Mouse (Mus musculus) R1 (cell line): Measurements from ENCODE around the gene Pcnx2.

Experiments used
- DNase-seq: peaks from one replicate; pipeline ENCODE4 v3.0.0-alpha.2; 2018; ENCODE audit warnings: low read depth, low spot score

The Pcnx2 gene

GRCm38 (mm10) chr8:125898899-125899298 is 782 bp upstream of the Pcnx2 start:
- DNase-seq, result peak; percentile 69

GRCm38 (mm10) chr8:125897388-125897787 is 729 bp downstream of the Pcnx2 start:
- no peak for DNase-seq

- DNase-seq, result no peak
These were observed 8.2 kb downstream of the Pcnx2 start for GRCm38 (mm10) chr8:125889920-125890319.

GRCm38 (mm10) chr8:125887549-125887948 is 10.6 kb downstream of the Pcnx2 start:
- DNase-seq, result no peak

GRCm38 (mm10) chr8:125880447-125880846 is 17.7 kb downstream of the Pcnx2 start:
- no peak for DNase-seq

GRCm38 (mm10) chr8:125873250-125873534 is 24.9 kb downstream of the Pcnx2 start:
- DNase-seq, result no peak

- DNase-seq, result no peak
These were observed 25.4 kb downstream of the Pcnx2 start for GRCm38 (mm10) chr8:125872501-125873249.

GRCm38 (mm10) chr8:125870821-125871321 is 27.2 kb downstream of the Pcnx2 start:
- DNase-seq, result peak; percentile 91

- no peak for DNase-seq
These were observed 27.9 kb downstream of the Pcnx2 start for GRCm38 (mm10) chr8:125870179-125870702.

GRCm38 (mm10) chr8:125869739-125870138 is 28.4 kb downstream of the Pcnx2 start:
- no peak for DNase-seq

- peak; percentile 90 for DNase-seq
These were observed 29.6 kb downstream of the Pcnx2 start for GRCm38 (mm10) chr8:125868552-125868951.

- DNase-seq, result peak; percentile 41
These were observed 32.0 kb downstream of the Pcnx2 start for GRCm38 (mm10) chr8:125866125-125866524.

- DNase-seq, result no peak
These were observed 40.9 kb downstream of the Pcnx2 start for GRCm38 (mm10) chr8:125857251-125857650.

- no peak for DNase-seq
These were observed 42.0 kb downstream of the Pcnx2 start for GRCm38 (mm10) chr8:125856160-125856559.

- no peak for DNase-seq
These were observed 43.7 kb downstream of the Pcnx2 start for GRCm38 (mm10) chr8:125854379-125854778.

- DNase-seq, result no peak
These were observed 44.8 kb downstream of the Pcnx2 start for GRCm38 (mm10) chr8:125853300-125853699.

- no peak for DNase-seq
These were observed 48.9 kb downstream of the Pcnx2 start for GRCm38 (mm10) chr8:125849181-125849580.

GRCm38 (mm10) chr8:125847842-125848241 is 50.3 kb downstream of the Pcnx2 start:
- DNase-seq, result no peak

- peak; percentile 71 for DNase-seq
These were observed 52.8 kb downstream of the Pcnx2 start for GRCm38 (mm10) chr8:125845281-125845680.

GRCm38 (mm10) chr8:125843122-125843836 is 54.8 kb downstream of the Pcnx2 start:
- DNase-seq, result no peak

GRCm38 (mm10) chr8:125842158-125842557 is 56.0 kb downstream of the Pcnx2 start:
- no peak for DNase-seq

- DNase-seq, result peak; percentile 21
These were observed 73.4 kb downstream of the Pcnx2 start for GRCm38 (mm10) chr8:125824688-125825087.

GRCm38 (mm10) chr8:125823719-125824118 is 74.4 kb downstream of the Pcnx2 start:
- DNase-seq, result no peak
